Mouse (Mus musculus) 416B (cell line): ENCODE measurements around the gene Flt3l.
"Not testable (repeated sequence)": the region's sequence is repeated elsewhere in the genome, so short reads cannot be mapped to it uniquely, and the experiment has no call there.

Experiments used
- DNase-seq: peaks from one replicate; pipeline ENCODE4 v3.0.0; 2011; ENCODE audit warnings: low read depth

Flt3l gene

GRCm38 (mm10) chr7:45123186-45123570 is 13.1 kb downstream of the Flt3l start:
- peak; percentile 63 for DNase-seq

DNA sequence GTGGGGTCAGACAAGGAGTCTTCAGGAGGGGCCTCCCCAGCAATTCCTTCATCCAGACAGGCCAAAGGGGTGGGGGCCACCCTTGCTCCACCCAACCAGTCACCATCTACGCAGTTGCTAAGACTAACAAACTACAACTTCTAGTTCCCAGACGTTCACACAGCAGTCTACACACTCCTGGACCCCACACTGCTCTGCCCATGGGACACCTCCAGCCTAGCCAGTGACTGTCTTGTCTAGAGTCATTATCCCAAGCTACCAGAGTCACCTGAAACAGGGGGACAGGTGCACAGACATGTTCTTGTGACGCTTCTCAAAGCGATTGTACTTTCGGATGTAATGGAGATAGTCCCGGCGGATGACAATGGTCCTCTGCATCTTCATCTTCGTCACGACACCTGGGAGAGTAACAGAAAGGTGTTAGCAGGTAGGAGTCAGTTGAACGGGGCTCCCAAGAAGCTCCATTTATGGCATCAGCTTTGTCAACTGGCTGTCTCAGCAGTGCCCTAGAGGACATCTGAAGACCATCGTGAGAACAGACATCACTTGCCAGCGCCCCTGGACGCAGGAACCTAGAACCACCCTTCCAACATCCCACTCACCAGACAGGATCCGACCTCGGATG is 13.6 kb downstream of the Flt3l start:
- no peak for DNase-seq

DNA sequence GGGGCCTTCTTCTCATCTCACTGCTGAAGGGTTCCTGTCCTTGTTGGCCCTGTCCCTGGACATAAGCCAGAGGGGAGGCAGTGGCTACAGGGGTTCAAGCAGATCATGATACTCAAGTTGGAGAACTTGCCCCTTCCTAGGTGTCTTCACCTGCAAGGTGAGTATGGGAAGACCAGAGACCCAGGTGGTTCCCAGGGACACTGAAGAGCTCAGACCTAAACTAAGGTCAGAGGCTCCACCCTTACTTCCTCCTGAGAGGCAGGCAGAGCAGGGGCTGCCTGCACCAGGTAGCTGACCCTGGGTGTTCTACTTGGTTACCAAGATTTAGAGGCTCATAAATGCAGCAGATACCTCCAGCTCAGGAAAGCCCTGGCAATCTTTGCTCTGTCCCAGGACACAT is 14.3 kb downstream of the Flt3l start:
- no peak for DNase-seq

- peak; percentile 90 for DNase-seq
These were observed 14.8 kb downstream of the Flt3l start for GRCm38 (mm10) chr7:45121404-45121803.

DNA sequence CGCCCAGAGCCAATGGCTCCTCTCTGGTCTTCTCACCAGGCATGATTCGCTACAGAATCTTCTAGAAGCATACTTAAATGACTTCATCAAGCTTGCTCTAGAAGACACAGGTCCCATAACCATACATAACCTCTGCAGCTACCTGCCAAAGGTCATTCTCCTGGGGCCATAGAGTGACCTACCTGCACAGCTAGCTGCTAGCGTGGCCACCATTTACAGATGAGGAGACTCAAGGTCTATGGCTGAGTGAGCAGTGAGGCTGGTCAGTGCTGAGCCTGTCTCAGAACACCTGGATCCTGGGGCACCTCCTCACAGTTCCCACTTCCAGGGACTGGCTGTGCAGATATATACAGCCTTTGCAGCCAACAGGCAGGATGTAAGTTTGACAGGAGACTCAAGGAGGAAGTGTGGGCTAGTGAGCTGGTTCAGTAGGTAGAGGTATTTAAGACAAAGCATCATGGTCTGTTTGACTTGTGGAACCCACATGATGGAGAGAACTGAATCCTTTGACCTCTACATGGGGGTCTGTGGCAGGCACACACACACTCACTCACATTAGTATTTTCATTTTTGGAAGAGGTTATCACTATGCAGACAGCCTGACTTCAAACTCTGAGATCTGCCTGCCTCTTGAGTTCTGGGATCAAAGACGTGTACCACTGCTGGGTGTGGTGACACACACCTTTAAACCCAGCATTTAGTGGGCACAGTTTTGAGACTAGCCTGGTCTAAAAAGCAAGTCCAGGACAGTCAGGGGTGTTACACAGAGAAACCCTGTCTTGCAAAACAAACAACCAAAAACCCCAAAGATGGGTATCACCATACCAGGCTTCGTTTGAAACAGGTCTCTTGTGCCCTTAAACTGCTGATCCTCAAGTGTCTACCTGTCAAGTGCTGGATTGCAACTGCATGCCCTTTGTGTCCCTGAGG is 16.2 kb downstream of the Flt3l start:
- no peak for DNase-seq

GRCm38 (mm10) chr7:45118336-45118735 is 17.9 kb downstream of the Flt3l start:
- no peak for DNase-seq

DNA sequence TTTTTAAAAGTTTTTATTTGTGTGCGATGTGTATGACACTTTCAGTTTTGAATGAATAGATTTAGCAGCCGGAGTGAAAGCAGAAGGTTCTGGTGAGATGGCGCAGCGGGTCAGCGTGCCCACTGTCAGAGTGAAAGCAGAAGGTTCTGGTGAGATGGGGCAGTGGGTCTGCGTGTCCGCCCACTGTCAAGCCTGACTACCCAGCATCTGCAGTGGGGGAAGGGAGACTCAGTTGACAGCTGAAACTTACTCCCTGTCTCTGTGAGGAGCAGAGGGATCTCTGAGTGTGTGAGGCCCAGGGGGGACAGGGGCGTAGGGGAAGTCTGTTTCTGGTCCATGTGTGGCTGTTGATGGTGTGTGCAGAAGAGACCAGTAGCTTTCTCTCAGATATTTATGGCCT is 18.7 kb downstream of the Flt3l start:
- no peak for DNase-seq

- DNase-seq = no peak
These were observed 22.8 kb downstream of the Flt3l start for GRCm38 (mm10) chr7:45113476-45113875.

- DNase-seq = no peak
These were observed 23.7 kb downstream of the Flt3l start for GRCm38 (mm10) chr7:45112529-45112928.

- no peak for DNase-seq
These were observed 24.3 kb downstream of the Flt3l start for GRCm38 (mm10) chr7:45111940-45112339.

DNA sequence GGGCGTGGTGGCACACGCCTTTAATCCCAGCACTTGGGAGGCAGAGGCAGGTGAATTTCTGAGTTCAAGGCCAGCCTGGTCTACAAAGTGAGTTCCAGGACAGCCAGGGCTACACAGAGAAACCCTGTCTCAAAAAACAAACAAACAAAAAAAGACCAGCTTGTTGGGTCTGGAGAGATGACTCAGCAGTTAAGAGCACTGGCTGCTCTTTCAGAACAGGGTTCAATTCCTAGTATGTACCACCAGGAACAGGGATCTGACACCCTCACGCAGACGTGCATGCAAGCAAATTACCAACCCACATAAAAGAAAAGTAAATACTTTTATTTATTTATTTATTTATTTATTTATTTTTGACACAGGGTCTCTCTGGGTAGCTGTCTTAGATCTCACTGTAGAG is 26.1 kb downstream of the Flt3l start:
- DNase-seq = not testable (repeated sequence)

GRCm38 (mm10) chr7:45107052-45107645 is 29.1 kb downstream of the Flt3l start:
- no peak for DNase-seq

- no peak for DNase-seq
These were observed 29.8 kb downstream of the Flt3l start for GRCm38 (mm10) chr7:45106441-45106840.

GRCm38 (mm10) chr7:45105491-45105890 is 30.7 kb downstream of the Flt3l start:
- no peak for DNase-seq

DNA sequence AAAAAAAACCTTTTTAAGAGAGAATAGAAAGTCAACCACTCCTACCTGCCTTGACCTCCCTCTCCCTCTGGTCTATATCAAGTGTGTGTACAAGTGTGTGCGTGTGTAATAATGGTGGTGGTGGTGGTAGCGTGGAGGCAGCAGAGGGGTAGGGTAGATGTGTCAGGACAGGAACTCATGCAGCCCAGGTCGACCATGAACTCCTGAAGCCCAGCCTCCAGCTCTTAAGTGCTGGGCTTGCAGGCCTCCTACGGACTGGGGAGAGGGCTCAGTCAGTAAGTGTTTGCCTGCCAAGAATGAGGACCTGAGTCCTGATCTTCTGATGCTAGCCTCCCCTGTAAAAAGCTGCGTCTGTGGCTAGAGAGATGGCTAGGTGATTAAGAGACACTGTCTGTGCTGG is 31.3 kb downstream of the Flt3l start:
- no peak for DNase-seq

DNA sequence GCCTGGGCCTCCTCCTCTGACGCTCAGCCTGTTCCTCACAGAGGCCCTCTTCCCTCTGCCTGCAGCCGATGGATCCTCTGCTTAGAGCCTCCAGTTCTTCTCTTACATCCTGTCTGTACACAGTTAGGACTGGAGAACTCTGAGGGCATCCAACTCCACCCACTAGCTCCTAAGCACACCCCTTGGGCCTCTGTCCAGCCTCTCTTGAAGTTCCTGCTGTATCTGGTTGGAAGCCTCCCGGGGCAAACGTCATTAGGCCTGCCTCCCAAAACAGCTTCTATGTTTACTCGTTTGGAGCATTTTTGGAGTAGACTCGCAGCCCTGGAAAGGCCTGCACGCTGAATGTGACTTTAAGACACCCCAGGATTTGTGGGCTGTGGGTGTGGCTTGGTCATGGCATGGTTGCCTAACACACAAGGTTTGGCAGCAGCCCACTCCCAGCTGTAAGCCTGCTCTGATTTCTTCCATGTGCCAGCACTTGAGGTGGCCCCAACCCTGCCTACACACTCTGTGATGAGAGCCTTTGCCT is 32.5 kb downstream of the Flt3l start, which contains the start of gene Fcgrt:
Gene Fcgrt (minus strand): TSS at position 200 of the 529 bp plus-strand sequence.
- DNase-seq = peak; percentile 75

- DNase-seq = no peak
These were observed 33.2 kb downstream of the Flt3l start for GRCm38 (mm10) chr7:45102940-45103585.

- no peak for DNase-seq
These were observed 33.8 kb downstream of the Flt3l start for GRCm38 (mm10) chr7:45102441-45102840.

DNA sequence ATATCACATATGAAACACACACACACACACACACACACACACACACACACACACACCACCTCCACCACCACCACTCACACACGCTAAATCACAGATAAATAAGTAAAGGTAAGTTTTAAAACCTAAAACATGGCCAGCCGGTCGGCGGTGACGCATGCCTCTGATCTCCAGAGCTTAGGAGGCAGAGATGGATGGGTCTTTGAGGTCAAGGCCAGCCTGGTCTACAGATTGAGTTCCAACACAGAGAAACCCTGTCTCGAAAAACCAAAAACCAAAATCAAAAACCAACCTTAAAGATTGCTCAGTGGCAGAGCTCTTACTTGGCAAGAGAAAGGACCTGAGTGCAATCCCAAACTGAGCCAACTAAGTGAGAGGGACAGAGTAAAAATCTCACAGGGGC is 36.2 kb downstream of the Flt3l start:
- no peak for DNase-seq

DNA sequence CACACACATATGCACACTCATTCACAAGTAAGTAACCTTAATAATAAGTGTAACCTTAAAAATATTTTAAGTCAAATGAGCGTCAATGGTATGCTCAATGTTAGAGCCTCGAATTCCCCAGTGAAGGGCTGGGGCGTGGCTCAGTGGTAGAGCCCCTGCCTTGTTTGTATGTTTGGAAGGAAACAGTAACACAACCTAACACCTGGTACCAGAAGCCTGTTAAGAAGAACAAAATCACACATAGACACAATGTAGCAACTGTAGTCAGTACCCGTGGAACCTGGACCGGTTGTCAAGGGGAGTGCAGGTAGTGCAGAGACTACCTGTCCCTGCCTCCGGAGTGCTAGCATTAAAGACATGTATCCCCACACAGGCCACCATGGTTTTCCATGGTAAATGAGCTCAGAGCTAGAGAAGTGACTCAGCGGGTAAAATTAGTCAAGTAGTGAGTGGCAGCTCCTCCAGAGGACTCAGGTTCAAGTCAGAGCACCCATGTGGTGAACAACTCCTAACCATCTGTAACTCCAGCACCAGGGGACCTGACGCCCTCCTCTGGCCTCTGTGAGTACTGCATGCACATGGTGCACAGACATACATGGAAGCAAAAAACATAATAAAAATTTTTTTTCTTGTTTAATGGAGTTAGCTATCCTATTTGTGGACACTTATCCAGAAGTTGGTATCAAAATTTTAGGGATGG is 37.5 kb downstream of the Flt3l start:
- DNase-seq = peak; percentile 70

GRCm38 (mm10) chr7:45097479-45097878 is 38.8 kb downstream of the Flt3l start:
- no peak for DNase-seq

GRCm38 (mm10) chr7:45095965-45096364 is 40.3 kb downstream of the Flt3l start:
- not testable (repeated sequence) for DNase-seq
